Mouse (Mus musculus) cerebral cortex, adult 2 months (tissue): ENCODE results near the gene Pax8.

Experiments
- WGBS: fragments of 180-500 bp; shearing (Covaris S2); methylation state at CpG from one replicate; pipeline ENCODE4 v1.1.7; 2018; 5-methylcytosine and 5-hydroxymethylcytosine counted together

Pax8 gene

DNA sequence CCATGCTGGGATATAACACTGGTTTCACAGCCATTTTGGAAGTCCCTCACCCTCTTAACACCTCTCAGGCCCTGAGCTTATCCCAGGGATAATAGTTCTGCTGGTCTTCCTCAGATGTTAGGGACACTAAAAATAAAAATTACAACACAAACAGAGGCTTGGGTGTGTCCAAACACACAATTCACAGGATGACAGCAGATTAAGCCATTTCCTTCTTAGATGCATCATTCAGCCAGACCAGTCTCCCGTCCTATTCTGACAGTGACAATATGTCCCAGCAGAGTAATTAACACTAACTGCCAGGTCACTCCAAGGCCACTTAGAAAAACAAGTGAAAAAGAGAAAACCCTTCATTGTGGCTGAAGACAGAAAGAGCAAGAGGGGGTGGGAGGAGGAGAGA is 8.2 kb downstream of the Pax8 start:
- WGBS: 53% methylated on average over 1 of the region's 1 CpGs

DNA sequence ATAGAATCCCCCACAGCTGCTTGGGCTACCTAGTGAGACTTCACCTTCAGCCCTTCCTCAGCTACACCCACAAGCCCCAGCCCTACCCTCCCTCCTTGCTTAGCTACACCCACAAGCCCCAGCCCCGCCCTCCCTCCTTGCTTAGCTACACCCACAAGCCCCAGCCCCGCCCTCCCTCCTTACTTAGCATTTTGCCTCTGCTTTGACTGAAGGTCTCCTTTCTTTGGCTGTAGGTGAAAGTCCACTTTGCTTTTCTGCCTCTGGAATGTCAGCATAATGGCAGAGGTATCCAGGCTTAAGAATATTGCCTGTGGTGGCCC is 14.6 kb downstream of the Pax8 start:
- WGBS: 41% methylated on average over 2 of the region's 2 CpGs

DNA sequence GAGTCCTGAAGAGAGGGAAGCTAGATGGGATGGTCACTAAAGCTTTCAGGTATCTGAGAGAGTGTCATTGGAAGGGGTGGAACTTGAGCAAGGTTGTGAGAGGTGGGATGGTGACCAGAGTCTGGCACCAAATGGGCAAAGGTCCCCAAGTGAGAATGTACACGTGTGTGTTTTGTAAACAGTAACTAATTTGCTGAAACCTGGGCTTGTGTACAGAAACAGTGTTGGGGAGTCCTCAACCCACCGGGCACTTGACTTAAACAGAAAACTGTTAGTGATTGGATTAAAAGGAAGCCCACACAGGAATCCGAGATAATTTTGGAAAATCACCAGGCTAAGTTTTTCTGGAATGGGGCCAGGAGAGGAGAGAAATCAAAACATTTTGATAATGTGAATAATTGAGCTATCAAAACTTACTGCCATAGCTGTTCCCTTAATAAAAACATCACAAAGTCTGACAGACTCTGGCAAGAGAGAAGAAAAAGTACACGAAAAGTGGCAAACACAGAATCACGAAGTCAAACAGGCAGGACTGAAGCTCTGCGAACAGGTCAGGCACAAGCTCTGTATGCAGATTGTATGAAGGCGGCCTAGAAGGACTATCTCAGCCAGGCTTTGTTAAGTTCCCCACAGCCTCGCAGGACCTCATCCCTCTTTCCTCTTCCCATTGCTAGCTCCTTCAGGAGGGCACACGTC is 15.1 kb downstream of the Pax8 start:
- 51% methylated on average over 9 of the region's 9 CpGs for WGBS

DNA sequence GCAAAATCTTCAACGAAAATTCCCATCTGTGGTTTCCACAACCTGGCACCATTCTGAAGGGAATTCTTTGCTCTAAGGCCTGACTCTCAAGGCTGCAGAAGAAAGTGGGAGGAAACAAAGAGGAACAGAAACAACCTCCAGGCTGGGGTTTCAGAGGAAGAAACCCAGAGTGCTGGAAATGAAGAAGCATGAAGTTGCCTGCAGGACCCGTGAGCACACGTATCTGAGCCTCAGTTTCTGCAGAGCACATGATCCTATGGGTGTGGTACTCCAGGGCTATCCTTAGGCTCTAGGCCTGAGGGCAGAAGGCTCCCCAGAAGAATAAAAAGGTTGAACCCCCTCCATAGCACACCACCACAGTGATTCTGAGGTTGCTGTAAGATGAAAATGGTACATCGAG is 18.6 kb downstream of the Pax8 start:
- WGBS: 78% methylated on average over 4 of the region's 4 CpGs

- WGBS: 74% methylated on average over 6 of the region's 6 CpGs
Observed at GRCm38 (mm10) chr2:24455057-24455855, 20.1 kb downstream of the Pax8 start.

- 59% methylated on average over 1 of the region's 1 CpGs for WGBS
Observed at GRCm38 (mm10) chr2:24454429-24455011, 20.9 kb downstream of the Pax8 start.

- WGBS: 80% methylated on average over 5 of the region's 5 CpGs
Observed at GRCm38 (mm10) chr2:24453206-24453605, 22.2 kb downstream of the Pax8 start.

DNA sequence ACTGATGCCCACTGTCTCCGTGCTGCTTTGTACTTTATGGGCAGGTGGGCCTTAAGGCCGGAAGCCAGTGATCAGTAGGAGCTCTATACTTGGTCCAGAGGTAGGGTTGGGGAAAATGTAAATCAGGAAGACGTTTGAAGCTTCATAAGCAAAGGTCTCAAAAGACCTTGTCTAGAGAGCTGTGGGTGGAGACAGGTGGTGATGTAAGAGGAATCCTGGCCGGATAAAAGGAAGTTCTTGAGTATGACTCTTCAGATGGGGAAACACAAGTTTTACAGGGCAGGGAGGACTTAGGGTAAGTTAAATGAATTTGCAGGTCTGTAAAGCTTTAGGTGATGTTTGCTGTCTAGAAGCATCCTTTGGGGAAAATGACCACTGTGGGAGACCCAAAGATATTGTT is 26.3 kb downstream of the Pax8 start:
- WGBS: 84% methylated on average over 4 of the region's 4 CpGs

- 77% methylated on average over 3 of the region's 3 CpGs for WGBS
Observed at GRCm38 (mm10) chr2:24443256-24443790, 32.1 kb downstream of the Pax8 start.

GRCm38 (mm10) chr2:24442303-24442925 is 33.0 kb downstream of the Pax8 start:
- WGBS: 68% methylated on average over 4 of the region's 4 CpGs

GRCm38 (mm10) chr2:24440056-24440455 is 35.3 kb downstream of the Pax8 start:
- WGBS: 83% methylated on average over 2 of the region's 2 CpGs

GRCm38 (mm10) chr2:24435699-24436098 is 39.7 kb downstream of the Pax8 start:
- 85% methylated on average over 11 of the region's 11 CpGs for WGBS

DNA sequence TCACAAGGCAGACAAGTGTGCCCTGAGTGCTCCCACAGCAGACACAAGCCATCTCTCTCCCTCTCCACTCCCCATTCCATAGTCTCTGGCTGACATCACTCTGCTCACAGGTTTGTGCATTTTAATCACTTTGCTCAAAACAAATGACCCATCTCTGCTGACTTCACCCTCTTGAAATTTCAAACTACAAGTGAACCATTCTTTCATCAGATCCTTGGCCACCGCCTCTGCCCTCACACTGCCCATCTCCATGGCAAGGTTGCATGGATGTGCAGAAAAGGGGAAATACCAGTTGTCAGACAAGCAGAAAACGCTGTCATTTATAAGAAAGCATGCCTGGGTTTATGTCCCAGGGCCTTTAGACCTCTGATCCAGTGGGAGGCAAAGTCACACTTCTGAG is 40.7 kb downstream of the Pax8 start:
- WGBS: 84% methylated on average over 2 of the region's 2 CpGs

- 88% methylated on average over 4 of the region's 4 CpGs for WGBS
Observed at GRCm38 (mm10) chr2:24429806-24430205, 45.6 kb downstream of the Pax8 start.

- WGBS: 54% methylated on average over 12 of the region's 12 CpGs
Observed at GRCm38 (mm10) chr2:24427866-24428675, 47.3 kb downstream of the Pax8 start.

DNA sequence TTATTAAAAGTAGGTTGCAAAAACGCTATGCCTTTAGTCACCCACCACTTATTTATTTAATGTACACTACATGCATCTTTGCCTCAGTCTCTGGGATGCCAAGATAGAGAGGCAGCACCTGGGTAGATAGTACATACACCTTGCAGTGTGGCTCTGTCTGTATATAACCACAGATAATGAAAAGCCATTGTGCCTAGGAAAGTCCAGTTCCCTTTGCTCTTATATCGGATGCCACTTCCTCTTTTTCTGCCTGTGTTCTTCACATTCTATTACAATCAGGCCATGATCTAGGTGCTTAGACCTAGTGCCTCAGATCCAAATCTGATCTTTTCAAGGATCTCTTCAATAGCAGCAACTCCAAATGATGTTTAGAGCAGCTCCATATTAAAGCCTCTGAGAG is 49.8 kb downstream of the Pax8 start:
- WGBS: 87% methylated on average over 2 of the region's 2 CpGs

DNA sequence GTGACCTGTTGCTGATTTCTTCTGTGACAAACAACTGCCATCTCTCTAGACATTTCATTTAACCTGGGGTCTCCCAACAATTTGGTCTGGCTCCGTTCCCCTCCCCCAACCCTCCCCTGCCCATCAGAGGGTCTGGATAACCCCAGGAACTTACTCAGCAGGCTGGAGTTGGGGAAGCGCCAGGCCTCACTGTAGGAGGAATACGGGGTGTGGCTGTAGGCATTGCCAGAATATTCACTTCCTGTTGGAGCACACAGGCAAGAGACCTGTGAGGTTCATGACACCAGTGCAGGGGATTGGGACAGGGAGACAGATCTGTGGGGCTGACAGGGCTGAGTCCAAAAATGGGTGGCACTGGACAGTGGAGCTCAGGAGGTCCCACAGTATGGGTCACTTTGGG is 52.6 kb downstream of the Pax8 start:
- 71% methylated on average over 3 of the region's 3 CpGs for WGBS

DNA sequence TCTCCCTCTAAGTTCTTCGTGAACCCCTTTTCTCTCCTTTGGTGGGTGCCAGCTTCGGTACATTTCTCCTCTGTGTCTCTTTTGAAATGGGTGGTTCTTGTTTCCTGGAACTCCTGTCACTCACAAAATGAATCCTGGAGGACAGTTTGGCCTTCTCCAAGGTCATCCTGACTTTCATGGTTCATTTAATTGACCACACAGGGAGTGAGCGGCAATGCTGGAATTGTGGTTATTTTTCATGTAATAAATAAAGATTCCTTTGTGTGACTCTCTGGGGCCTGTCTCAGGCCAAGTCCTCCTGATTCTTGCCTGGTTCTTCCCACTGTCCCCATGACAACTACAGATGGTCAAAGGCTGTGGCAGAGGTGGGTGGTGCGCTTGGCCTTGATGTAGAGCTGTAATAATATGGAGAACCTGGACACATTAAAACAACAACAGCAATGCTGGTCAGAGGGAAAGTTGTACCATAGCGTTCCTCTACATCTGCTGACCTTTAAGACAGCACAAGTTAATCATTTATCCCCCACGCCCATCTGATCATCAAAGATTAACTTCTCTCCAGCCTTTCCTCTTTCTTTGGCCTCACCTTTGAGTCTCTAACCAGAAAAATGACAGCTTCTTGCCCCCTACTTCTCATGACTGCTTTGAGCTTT is 54.1 kb downstream of the Pax8 start:
- 94% methylated on average over 6 of the region's 6 CpGs for whole genome bisulfite sequencing

DNA sequence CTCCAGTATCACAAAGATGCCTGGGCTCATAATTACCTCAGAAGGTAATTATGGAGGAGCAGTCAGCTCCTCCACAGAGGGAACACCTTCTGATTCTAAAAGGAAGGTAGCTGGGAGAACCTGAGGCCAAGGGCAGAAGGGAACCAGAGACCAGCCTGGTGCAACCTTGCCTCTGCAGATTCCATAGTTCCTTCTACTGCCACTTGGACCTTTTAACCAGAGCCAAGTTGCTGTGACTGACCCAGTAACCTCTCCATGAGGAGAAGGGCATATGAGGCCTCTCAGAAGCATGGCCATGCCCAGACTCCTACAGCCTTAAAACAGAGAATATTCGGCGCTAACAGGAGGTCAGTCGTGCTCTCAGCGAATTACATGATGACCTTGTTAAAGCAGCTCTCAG is 57.8 kb downstream of the Pax8 start:
- 94% methylated on average over 4 of the region's 4 CpGs for WGBS

- 25% methylated on average over 2 of the region's 2 CpGs for WGBS
Observed at GRCm38 (mm10) chr2:24417106-24417505, 58.3 kb downstream of the Pax8 start.

DNA sequence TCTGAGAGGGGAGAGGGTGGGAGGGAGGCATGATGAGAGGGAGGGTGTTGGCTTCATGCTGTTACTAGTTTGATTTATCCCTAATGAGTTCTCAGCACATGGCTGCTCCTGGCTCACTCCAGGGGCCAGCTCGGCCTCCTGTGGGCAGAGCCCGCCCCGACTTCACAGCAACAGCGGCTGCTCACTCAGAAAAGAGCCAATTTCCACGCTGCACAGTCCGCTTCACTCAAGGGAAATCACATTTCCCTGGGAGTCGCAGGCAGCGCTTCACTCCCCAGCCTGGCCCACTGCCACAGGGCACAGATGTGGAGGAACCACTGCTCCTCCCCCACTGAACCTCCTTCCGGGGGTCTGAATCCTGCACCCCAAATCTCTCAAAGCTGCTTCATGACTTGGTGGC is 58.7 kb downstream of the Pax8 start:
- WGBS: 17% methylated on average over 9 of the region's 9 CpGs
